Mouse (Mus musculus): ENCODE measurements at regions not wholly inside any gene's neighbourhood (a gene's known extent, or its start where the extent isn't known, plus 50 kb on each side); places are given as distances from the start of the nearest gene placed in this dataset.

DNA sequence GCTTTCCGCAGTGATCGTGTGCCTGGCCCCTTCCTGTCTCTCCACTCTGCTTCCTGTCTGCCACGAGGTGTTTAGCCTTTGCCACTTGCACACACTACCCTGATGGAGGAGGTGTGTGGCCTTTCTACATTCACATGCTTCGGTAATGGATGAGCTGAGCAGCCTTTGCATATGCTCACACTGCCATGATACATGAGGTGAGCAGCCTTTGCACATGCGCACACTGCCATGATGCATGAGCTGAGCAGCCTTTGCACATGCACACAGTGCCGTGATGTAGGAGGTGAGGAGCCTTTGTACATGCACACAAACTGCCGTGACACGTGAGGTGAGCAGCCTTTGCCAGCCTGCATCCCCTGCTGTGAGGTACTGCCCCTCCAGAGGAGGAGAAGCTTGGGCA is 58.3 kb downstream of the Erv3 start:
- no peak for DNase-seq (ENCODE audit: low spot score in 2 of 2)

DNA sequence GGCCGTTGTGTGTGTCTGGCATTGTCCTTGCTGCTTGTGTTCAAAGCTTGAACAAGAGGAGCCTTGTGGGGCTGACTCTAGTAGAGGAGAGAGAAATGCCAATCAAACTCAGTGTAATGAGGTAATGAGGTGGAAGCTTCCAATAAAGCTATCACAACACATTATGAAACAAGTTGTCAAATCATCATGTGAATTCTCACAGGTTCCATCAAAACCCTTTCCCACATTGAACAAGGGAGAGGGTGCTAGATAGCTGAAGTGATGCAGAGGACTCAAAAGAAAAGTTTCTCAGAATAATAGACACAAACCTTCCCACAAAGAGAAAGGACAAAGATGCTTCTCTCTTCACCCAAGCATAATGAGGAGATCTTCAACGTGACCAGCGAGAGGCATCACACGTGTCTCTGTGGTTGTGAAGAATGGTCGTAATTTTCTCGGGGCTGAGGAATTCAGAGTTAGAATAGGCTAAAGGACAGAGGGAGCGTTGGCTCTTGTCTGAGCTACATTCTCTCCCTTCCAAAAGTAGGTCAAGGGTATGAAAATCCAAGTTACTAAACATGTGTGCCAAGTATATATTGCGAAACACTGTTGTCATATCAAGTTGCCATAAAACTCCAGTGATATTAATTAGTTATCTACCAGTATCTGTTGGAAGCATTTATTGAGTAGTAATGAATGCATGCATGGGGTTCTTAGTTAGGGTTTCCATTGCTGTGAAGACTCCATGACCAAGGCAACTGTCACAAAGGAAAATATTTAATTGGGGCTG is 59.2 kb downstream of the Erv3 start:
- DNase-seq (ENCODE audit: low spot score in 2 of 2), result no peak

- no peak for DNase-seq (ENCODE audit: low spot score in 2 of 2)
Measured at GRCm38 (mm10) chr2:131799486-131799885, 60.1 kb downstream of the Erv3 start.

- no peak for DNase-seq (ENCODE audit: low spot score in 2 of 2)
Measured at GRCm38 (mm10) chr2:131797001-131797693, 62.4 kb downstream of the Erv3 start.

DNA sequence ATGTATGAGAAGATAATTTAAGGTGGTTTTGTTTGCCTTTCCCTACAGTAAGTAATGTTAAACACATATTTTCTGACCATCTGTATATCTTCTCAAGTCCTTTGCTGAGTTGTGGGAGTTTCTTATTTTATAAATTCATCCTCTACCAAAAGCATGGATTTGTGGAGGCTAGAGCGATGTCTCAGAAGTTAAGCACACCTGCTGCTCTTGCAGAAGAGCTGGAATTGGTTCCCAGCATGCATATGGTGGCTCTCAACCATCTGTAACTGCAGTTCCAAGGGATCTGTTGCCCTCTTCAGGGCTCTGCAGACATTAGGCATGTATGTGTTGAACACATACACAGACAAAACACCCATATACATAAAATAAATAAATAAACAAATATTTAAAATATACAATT is 84.2 kb downstream of the Erv3 start:
- no peak for DNase-seq (ENCODE audit: low spot score in 2 of 2)

GRCm38 (mm10) chr2:131773691-131774090 is 85.9 kb downstream of the Erv3 start:
- no peak for DNase-seq (ENCODE audit: low spot score in 2 of 2)

- DNase-seq (ENCODE audit: low spot score in 2 of 2), result no peak
Measured at GRCm38 (mm10) chr2:131772163-131772562, 87.4 kb downstream of the Erv3 start.

- no peak for DNase-seq (ENCODE audit: low spot score in 2 of 2)
Measured at GRCm38 (mm10) chr2:131770852-131771251, 88.7 kb downstream of the Erv3 start.

DNA sequence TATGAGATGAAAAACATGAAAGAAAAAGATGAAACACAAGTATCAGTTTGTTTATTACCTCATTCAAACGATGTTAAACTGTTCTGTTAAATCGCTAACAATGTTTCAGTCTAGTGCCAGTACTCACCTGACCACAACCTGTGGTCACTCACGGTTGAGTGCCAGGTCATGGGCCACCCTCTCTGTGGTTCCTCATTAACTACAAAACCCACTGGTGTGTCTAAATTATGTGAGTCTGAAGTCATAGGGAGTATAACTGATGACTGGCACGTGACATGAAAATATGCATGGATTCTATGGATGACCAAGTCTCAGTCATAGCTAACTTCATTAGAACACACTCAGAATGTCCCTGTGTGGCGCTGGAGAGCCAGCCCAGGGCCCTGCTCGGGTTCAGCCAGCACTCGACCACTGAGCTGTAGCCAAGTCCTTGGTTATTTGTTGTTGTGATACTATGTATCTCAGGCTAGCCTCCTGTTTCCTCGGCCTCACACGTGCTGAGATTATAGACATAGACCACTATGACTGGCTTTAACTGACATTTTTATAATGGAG is 89.8 kb downstream of the Erv3 start:
- DNase-seq (ENCODE audit: low spot score in 2 of 2), result no peak

- no peak for DNase-seq (ENCODE audit: low spot score in 2 of 2)
Measured at GRCm38 (mm10) chr2:131766500-131766899, 93.0 kb downstream of the Erv3 start.

DNA sequence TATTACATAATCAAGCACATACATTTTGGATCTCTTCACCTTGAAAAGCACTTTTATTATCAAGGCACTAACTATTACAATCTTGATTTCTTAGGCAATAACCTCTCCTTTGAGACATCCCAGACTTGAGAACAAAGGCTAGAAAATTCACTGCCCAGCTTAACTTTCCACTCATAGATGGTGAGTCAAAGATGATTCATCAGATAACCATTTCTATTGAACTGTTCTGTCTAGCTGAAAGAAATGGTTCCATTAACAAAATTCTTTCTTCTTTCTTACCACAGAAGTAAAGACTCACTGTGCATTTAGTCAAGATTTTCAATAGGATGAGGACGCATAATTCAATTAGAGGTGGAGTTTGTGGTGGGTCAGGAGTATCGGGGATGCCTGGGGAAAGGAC is 98.0 kb downstream of the Erv3 start:
- no peak for DNase-seq (ENCODE audit: low spot score in 2 of 2)

DNA sequence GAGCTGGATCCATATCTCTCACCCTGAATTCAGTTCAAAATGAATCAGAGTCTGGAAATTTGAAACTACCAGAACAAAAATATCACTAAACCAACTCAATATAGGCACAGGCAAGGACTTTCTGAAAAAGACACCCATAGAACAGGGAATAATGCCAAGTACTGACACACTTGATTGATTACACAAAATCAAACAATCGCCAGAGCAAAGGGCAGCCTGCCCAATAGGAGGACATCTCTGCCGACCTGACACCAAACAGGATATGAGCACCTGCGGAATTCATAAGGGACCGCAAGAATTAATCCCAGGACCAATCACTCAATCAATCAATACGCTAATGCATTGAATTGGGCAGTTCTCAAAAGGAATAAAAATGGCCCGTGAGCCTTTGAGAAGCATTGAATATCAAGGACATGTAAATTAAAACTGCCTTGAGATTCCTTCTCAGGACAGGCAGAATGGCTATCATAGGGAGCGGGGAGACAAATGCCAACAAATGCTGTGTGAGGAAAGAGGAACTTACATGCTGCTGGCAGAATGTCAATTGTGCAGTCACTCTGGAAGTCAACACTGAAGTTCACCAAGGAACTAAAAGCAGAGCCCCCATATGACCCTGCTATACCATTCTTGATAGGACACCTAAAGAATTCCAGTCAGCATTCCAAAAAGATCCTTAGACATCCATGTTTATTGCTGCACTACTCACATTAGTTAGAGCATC is 102.2 kb downstream of the Erv3 start:
- DNase-seq (ENCODE audit: low spot score in 2 of 2), result no peak

DNA sequence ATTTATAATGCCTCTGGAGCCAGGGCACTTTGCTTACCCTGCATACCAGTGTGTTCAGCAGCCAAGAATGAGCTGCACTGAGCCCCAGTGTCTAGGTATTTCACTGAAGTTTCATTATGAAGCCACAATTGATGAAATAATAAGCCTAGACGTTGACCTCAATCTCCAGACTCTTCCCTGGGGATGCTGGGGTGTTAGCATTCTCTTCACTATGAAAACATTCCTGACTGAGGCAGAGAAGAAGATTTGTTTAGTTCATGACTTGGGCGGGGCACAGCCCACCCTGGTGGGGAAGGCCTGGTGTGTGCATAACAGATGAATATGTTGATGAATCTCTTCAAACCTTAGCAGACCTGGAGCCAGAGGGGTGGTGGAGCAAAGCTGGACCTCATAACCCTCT is 104.4 kb downstream of the Erv3 start:
- DNase-seq (ENCODE audit: low spot score in 2 of 2), result no peak

GRCm38 (mm10) chr2:131753436-131753835 is 106.1 kb downstream of the Erv3 start:
- no peak for DNase-seq (ENCODE audit: low spot score in 2 of 2)

GRCm38 (mm10) chr2:131750679-131751078 is 108.9 kb downstream of the Erv3 start:
- DNase-seq (ENCODE audit: low spot score in 2 of 2), result no peak

GRCm38 (mm10) chr2:131750206-131750605 is 109.3 kb downstream of the Erv3 start:
- no peak for DNase-seq (ENCODE audit: low spot score in 2 of 2)

DNA sequence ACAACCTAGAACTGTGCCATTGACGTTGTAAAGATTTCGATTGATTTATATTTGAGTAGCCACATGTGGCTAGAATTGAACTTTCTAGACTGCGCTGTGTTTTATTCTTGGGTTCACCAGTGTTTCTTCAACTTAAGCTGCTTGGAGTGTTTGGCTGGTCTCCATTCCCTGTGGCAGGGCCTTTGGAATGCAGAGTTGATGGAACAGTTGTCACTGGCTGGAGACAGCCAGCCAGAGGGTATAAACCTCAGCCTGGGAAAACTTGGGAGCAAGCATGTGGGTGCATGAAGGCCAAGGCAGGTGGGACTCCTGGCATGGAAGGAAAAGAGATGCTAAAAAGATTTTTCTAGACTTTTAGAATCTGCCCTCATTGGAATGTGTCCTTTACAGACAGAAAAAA is 109.8 kb downstream of the Erv3 start:
- DNase-seq (ENCODE audit: low spot score in 2 of 2), result no peak

DNA sequence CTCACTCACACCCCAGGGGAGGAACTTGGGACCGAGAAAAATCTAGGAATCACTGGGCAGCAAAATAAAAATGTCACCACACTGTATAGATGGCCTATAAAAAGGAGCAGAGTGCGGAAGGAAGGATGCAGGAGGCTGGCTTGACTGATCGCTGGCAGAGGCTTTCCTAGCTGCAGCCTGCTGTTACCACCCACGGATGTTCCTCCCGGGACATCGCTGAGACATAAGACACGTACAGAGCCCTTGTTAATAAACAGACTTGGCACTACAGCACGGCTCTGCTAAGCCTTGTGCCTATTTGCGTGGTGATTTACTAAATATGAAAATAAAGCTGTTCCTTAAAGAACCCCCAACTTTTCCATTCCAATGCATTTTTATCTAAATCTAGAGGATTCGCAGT is 110.8 kb downstream of the Erv3 start:
- no peak for DNase-seq (ENCODE audit: low spot score in 2 of 2)

- no peak for DNase-seq (ENCODE audit: low spot score in 2 of 2)
Measured at GRCm38 (mm10) chr2:131747707-131748106, 111.8 kb downstream of the Erv3 start.

DNA sequence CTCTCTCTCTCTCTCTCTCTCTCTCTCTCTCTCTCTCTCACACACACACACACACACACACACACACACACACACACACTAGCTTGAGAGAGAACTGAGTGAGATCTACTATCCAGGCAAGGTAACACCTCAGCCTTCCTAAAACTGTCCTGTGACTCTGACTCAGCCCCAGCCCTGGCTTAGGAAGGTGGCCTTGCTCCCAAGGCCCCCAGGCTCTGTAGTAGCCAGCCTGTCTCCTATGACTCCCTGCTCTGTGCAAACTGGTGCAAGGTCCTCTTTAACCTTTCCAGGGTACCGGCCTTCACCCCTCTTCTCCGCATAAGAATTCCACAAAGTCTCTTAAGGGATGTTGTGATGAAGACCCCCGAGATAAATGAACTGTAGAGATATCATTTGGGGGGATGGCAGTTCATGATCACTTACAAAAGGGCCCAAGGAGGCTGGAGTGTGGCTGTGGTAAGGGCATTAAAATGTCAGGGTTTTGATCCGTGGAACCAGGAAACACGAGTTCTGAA is 114.1 kb downstream of the Erv3 start:
- DNase-seq (ENCODE audit: low spot score in 2 of 2), result no peak

GRCm38 (mm10) chr2:131744957-131745356 is 114.6 kb downstream of the Erv3 start:
- no peak for DNase-seq (ENCODE audit: low spot score in 2 of 2)

DNA sequence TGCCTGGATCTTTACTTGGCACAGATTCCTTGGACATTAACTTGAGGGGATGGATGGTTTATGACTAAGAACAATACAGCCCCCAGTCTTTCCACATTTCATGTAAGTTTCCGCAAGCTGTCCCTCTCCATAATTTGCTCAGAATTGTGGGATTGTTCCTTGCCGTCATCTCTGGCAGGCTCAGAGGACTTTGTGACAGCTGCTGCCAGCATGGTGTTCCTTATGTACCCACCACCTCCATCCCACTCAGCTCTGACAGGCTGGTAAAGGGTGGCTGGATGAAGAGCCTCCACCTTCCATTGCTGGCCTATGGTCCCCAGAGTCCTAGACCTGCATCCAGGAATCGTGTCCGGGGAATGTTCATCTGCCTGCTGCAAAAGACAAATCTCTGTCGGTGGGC is 119.1 kb downstream of the Erv3 start:
- DNase-seq (ENCODE audit: low spot score in 2 of 2), result no peak
